Mouse (Mus musculus): ENCODE measurements at regions not wholly inside any gene's neighbourhood (a gene's known extent, or its start where the extent isn't known, plus 50 kb on each side); places are given as distances from the start of the nearest gene placed in this dataset.

GRCm38 (mm10) chr7:124455659-124456058, 473.0 kb downstream of the Hs3st4 start:
- no peak for DNase-seq (ENCODE audit: low read depth, low spot score)

GRCm38 (mm10) chr7:124487326-124487725, 504.7 kb downstream of the Hs3st4 start:
- no peak for DNase-seq (ENCODE audit: low read depth, low spot score)

GRCm38 (mm10) chr7:124491109-124491793, 508.6 kb downstream of the Hs3st4 start:
- no peak for DNase-seq (ENCODE audit: low read depth, low spot score)

- DNase-seq (ENCODE audit: low read depth, low spot score), result no peak
Measured at GRCm38 (mm10) chr7:124491851-124492390, 509.3 kb downstream of the Hs3st4 start.

- no peak for DNase-seq (ENCODE audit: low read depth, low spot score)
Measured at GRCm38 (mm10) chr7:124500636-124501035, 518.0 kb downstream of the Hs3st4 start.

- no peak for DNase-seq (ENCODE audit: low read depth, low spot score)
Measured at GRCm38 (mm10) chr7:124502760-124503159, 520.1 kb downstream of the Hs3st4 start.

GRCm38 (mm10) chr7:124549038-124549437, 566.4 kb downstream of the Hs3st4 start:
- no peak for DNase-seq (ENCODE audit: low read depth, low spot score)

- DNase-seq (ENCODE audit: low read depth, low spot score), result no peak
Measured at GRCm38 (mm10) chr7:124557213-124557612, 574.5 kb downstream of the Hs3st4 start.

- DNase-seq (ENCODE audit: low read depth, low spot score), result no peak
Measured at GRCm38 (mm10) chr7:124570804-124571203, 588.1 kb downstream of the Hs3st4 start.

GRCm38 (mm10) chr7:124573666-124574065, 591.0 kb downstream of the Hs3st4 start:
- DNase-seq (ENCODE audit: low read depth, low spot score), result no peak

GRCm38 (mm10) chr7:124581342-124581741, 598.7 kb downstream of the Hs3st4 start:
- no peak for DNase-seq (ENCODE audit: low read depth, low spot score)

- no peak for DNase-seq (ENCODE audit: low read depth, low spot score)
Measured at GRCm38 (mm10) chr7:124585296-124585695, 602.6 kb downstream of the Hs3st4 start.

- no peak for DNase-seq (ENCODE audit: low read depth, low spot score)
Measured at GRCm38 (mm10) chr7:124591369-124591768, 608.7 kb downstream of the Hs3st4 start.

- DNase-seq (ENCODE audit: low read depth, low spot score), result no peak
Measured at GRCm38 (mm10) chr7:124593462-124593861, 610.8 kb downstream of the Hs3st4 start.

GRCm38 (mm10) chr7:124600767-124601166, 618.1 kb downstream of the Hs3st4 start:
- DNase-seq (ENCODE audit: low read depth, low spot score), result no peak

- DNase-seq (ENCODE audit: low read depth, low spot score), result no peak
Measured at GRCm38 (mm10) chr7:124604581-124604980, 621.9 kb downstream of the Hs3st4 start.

GRCm38 (mm10) chr7:124605978-124606377, 623.3 kb downstream of the Hs3st4 start:
- no peak for DNase-seq (ENCODE audit: low read depth, low spot score)

- DNase-seq (ENCODE audit: low read depth, low spot score), result no peak
Measured at GRCm38 (mm10) chr7:124607061-124607460, 624.4 kb downstream of the Hs3st4 start.

GRCm38 (mm10) chr7:124610437-124610836, 627.8 kb downstream of the Hs3st4 start:
- no peak for DNase-seq (ENCODE audit: low read depth, low spot score)

GRCm38 (mm10) chr7:124647131-124647530, 664.5 kb downstream of the Hs3st4 start:
- no peak for DNase-seq (ENCODE audit: low read depth, low spot score)

GRCm38 (mm10) chr7:124667180-124667968, 684.7 kb downstream of the Hs3st4 start:
- DNase-seq (ENCODE audit: low read depth, low spot score), result no peak

GRCm38 (mm10) chr7:124668058-124668457, 685.4 kb downstream of the Hs3st4 start:
- DNase-seq (ENCODE audit: low read depth, low spot score), result no peak

GRCm38 (mm10) chr7:124670477-124670876, 687.8 kb downstream of the Hs3st4 start:
- DNase-seq (ENCODE audit: low read depth, low spot score), result no peak
